ENCODE assay signal across 1 mouse cellular context in genomic region chr5:24088451-24088850, GRCm38 (mm10).
TF ChIP-seq lines count a peak whose summit lies in the region.

No protein-coding gene starts in this region.

TF ChIP-seq in MEL, 35 proteins besides CTCF, POLR2A, EP300 and RAD21 (continued from another document):
- TF ChIP-seq TCF12 (IDR thresholded peaks at IDR 0.05; ENCODE audit: low read depth, low read length) (no peak), ZKSCAN1 (IDR thresholded peaks at IDR 0.05; ENCODE audit: low read depth, low read length) (no peak), MYC (IDR thresholded peaks at IDR 0.05; ENCODE audit: low read depth, low read length) (peak; percentile 72; the same call in 1 of the 2 replicates), RCOR1 (IDR thresholded peaks at IDR 0.05; ENCODE audit: low read depth, low read length) (no peak), ZNF384 (IDR thresholded peaks at IDR 0.05; ENCODE audit: low read depth, low read length) (no peak), POLR2AphosphoS2 (IDR thresholded peaks at IDR 0.05; ENCODE audit: low read length) (no peak), MAX (IDR thresholded peaks at IDR 0.05; ENCODE audit: low read length) (no peak), USF2 (IDR thresholded peaks at IDR 0.05; ENCODE audit: borderline replicate concordance in 1 of 2, insufficient read depth in 1 of 2, low read depth in 1 of 2, low read length in 2 of 2) (no peak; a peak in 1 of 4 replicates), CHD1 (IDR thresholded peaks at IDR 0.05; ENCODE audit: low read depth, low read length) (no peak), CHD2 (IDR thresholded peaks at IDR 0.05; ENCODE audit: low read length) (no peak), BHLHE40 (IDR thresholded peaks at IDR 0.05; ENCODE audit: borderline replicate concordance, low read depth, low read length) (no peak), USF1 (IDR thresholded peaks at IDR 0.05; ENCODE audit: low read depth, low read length) (peak; percentile 54), TAL1 (IDR thresholded peaks at IDR 0.05; ENCODE audit: low read length) (no peak), SIN3A (IDR thresholded peaks at IDR 0.05; ENCODE audit: low read length) (0 out of 2 replicates have a peak, but pooled peaks have one; percentile 22), E2F4 (IDR thresholded peaks at IDR 0.05; ENCODE audit: borderline replicate concordance, low read depth, low read length) (no peak), TBP (IDR thresholded peaks at IDR 0.05; ENCODE audit: low read depth, low read length) (no peak), GABPA (IDR thresholded peaks at IDR 0.05; ENCODE audit: low read depth, low read length) (no peak), NRF1 (IDR thresholded peaks at IDR 0.05; ENCODE audit: insufficient read depth, low read depth, low read length, poor library complexity, severe bottlenecking) (no peak), MYB (IDR thresholded peaks at IDR 0.05; ENCODE audit: low read depth, low read length) (no peak), HCFC1 (IDR thresholded peaks at IDR 0.05; ENCODE audit: low read depth, low read length) (no peak), ELF1 (IDR thresholded peaks at IDR 0.05; ENCODE audit: low read depth, low read length) (no peak), UBTF (IDR thresholded peaks at IDR 0.05; ENCODE audit: borderline replicate concordance, insufficient read depth, low read depth, low read length) (no peak), MXI1 (IDR thresholded peaks at IDR 0.05; ENCODE audit: low read depth, low read length) (peak; percentile 42; the same call in 1 of the 2 replicates), KAT2A (conservative IDR thresholded peaks at IDR 0.05; ENCODE audit: low read depth, low read length) (no peak)
